Mouse (Mus musculus) neutrophil, adult 59 days (primary cell): ENCODE data around the gene Zfp335. TPM values are rescaled to one million over a fixed set of nuclear protein-coding genes. Genes with fewer than 3 reads are reported as not detected.

Source experiments
- total RNA-seq, 2 experiments: library from RNA; stranded (reverse); gene quantifications; 1 replicate in 1 of 2; 2 replicates in 1 of 2; pipeline ENCODE4 v1.2.4; 2023

Zfp335 gene
- total RNA-seq = 10 to 100 TPM; 31.0 TPM

GRCm38 (mm10) chr2:164911086-164912048 lies at the start of gene Zfp335:
Zfp335 (minus strand) TSS chr2:164911757.

GRCm38 (mm10) chr2:164960716-164961441 lies 49.3 kb upstream of the Zfp335 start, which contains the start of gene Slc12a5:
Slc12a5 (plus strand) TSS chr2:164960802.

GRCm38 (mm10) chr2:164940140-164940830 lies 28.7 kb upstream of the Zfp335 start, which contains the start of gene Mmp9:
Mmp9 (plus strand) TSS chr2:164940780.

GRCm38 (mm10) chr2:164879228-164879567 lies 32.4 kb downstream of the Zfp335 start, which contains the start of gene Pcif1:
Pcif1 (plus strand) TSS chr2:164879304.

GRCm38 (mm10) chr2:164857101-164857821 lies 54.3 kb downstream of the Zfp335 start, which contains the start of gene Pltp:
Pltp (minus strand) TSS chr2:164857711.

Other genes with a start within 250 kb of the Zfp335 start
- not detected for gene Wfdc11, start 237.7 kb downstream of the Zfp335 start, total RNA-seq
- gene Wfdc13, start 226.7 kb downstream of the Zfp335 start, total RNA-seq = not detected
- not detected for gene Spint4, start 213.3 kb downstream of the Zfp335 start, total RNA-seq
- not detected for gene Spint5, start 196.5 kb downstream of the Zfp335 start, total RNA-seq
- gene Wfdc3, start 165.8 kb downstream of the Zfp335 start, total RNA-seq = not detected
- gene Dnttip1, start 165.8 kb downstream of the Zfp335 start, total RNA-seq = 10 to 100 TPM; 32.0 to 40.8 TPM
- 100 to 1,000 TPM; 109 to 112 TPM for gene Ube2c, start 141.9 kb downstream of the Zfp335 start, total RNA-seq
- not detected for gene Tnnc2, start 131.8 kb downstream of the Zfp335 start, total RNA-seq
- 1 to 10 TPM; 2.9 to 3.7 TPM for gene Snx21, start 125.9 kb downstream of the Zfp335 start, total RNA-seq
- gene Acot8, start 106.9 kb downstream of the Zfp335 start, total RNA-seq = 10 to 100 TPM; 47.9 to 53.1 TPM
- gene Zswim3, start 106.7 kb downstream of the Zfp335 start, total RNA-seq = 1 to 10 TPM; 3.1 to 3.2 TPM
- 1 to 10 TPM; 3.2 to 5.0 TPM for gene Zswim1, start 89.1 kb downstream of the Zfp335 start, total RNA-seq
- not detected for gene Spata25, start 83.2 kb downstream of the Zfp335 start, total RNA-seq
- gene Ctsa, start 78.9 kb downstream of the Zfp335 start, total RNA-seq = 100 to 1,000 TPM; 141 to 211 TPM
- 1 to 10 TPM; 1.7 to 3.7 TPM for gene Neurl2, start 78.3 kb downstream of the Zfp335 start, total RNA-seq
- gene Pltp, start 54.0 kb downstream of the Zfp335 start, total RNA-seq = 1 to 10 TPM; 5.4 to 5.7 TPM
- gene Pcif1, start 32.5 kb downstream of the Zfp335 start, total RNA-seq = 10 to 100 TPM; 55.4 to 63.3 TPM
- gene Mmp9, start 29.0 kb upstream of the Zfp335 start, total RNA-seq = 1,000 to 10,000 TPM; 1,995 to 2,087 TPM
- gene Slc12a5, start 49.0 kb upstream of the Zfp335 start, total RNA-seq = 1 to 10 TPM; 5.8 to 7.0 TPM
- 10 to 100 TPM; 17.1 to 22.2 TPM for gene Ncoa5, start 123.1 kb upstream of the Zfp335 start, total RNA-seq
- 1 to 10 TPM; 5.8 to 8.5 TPM for gene Cd40, start 143.9 kb upstream of the Zfp335 start, total RNA-seq
- not detected for gene 1700025C18Rik, start 179.0 kb upstream of the Zfp335 start, total RNA-seq